Mouse (Mus musculus): ENCODE measurements around the gene Klk1b3. TPM values are rescaled to one million over a fixed set of nuclear protein-coding genes. Genes with fewer than 3 reads are reported as not detected.
"Not testable (repeated sequence)": the region's sequence is repeated elsewhere in the genome, so short reads cannot be mapped to it uniquely, and the experiment has no call there.

The Klk1b3 gene
- not detected in 2 replicates for total RNA-seq (2014; rRNA removed)
- not detected in 2 replicates for polyA plus RNA-seq (2015; fragmentation: Nextera tagmentation; extraction: Ambion mirVana)

DNA sequence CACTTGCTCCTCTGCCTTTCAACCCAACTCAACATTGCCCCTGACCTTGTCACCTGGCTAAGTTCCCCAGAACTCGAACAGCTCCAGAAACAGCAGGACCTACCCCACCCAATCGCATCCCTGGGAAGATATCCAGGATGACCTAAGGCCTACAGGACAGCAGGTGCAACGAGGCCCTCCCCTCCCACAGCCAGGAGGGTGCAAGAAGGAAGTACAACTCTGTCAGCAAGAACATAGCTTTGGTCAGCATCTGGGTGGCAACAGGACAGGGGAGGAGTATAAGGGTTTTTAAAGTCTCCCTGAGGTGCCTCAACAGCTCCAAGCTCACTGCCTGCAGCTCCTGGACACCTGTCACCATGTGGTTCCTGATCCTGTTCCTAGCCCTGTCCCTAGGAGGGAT is at the start of gene Klk1b3:
Gene Klk1b3 (plus strand): TSS at position 301 of the 400 bp plus-strand sequence.
- no peak for ATAC-seq (ENCODE audit: low FRiP score)
- 59% methylated on average over 3 of the region's 3 CpGs for WGBS
- Histone ChIP-seq H3K27ac (ENCODE audit: low read depth, low read length) (no peak within 1 kb of the TSS), H3K4me2 (ENCODE audit: low read depth, low read length, poor library complexity, severe bottlenecking) (no peak within 1 kb of the TSS), H3K27me3 (ENCODE audit: insufficient read depth, low read length) (no peaks in the 10 kb centered on the region), H3K9ac (replicated peaks; ENCODE audit: low read length, poor library complexity, severe bottlenecking) (no peak within 1 kb of the TSS), H3K4me3 (ENCODE audit: low read depth, low read length) (no peak within 1 kb of the TSS), H3K4me1 (ENCODE audit: insufficient read depth, low read length) (no peaks in the 10 kb centered on the region), H3K36me3 (ENCODE audit: insufficient read depth, low read length) (no peaks in the 10 kb centered on the region), H3K9me3 (ENCODE audit: low read length) (no peaks in the 10 kb centered on the region)
- DNase-seq (ENCODE audit: low spot score) = no peak
- TF ChIP-seq CTCF (IDR thresholded peaks at IDR 0.05) = no peak

- Histone ChIP-seq H3K4me2 (ENCODE audit: low read depth, low read length, poor library complexity, severe bottlenecking) (no peak overlapping the region), H3K27ac (ENCODE audit: low read depth, low read length) (no peak overlapping the region), H3K4me3 (ENCODE audit: low read depth, low read length) (no peak overlapping the region), H3K27me3 (ENCODE audit: insufficient read depth, low read length) (no peaks in the 10 kb centered on the region), H3K4me1 (ENCODE audit: insufficient read depth, low read length) (no peaks in the 10 kb centered on the region), H3K9me3 (ENCODE audit: low read length) (no peaks in the 10 kb centered on the region), H3K36me3 (ENCODE audit: insufficient read depth, low read length) (no peaks in the 10 kb centered on the region), H3K9ac (replicated peaks; ENCODE audit: low read length, poor library complexity, severe bottlenecking) (no peak overlapping the region)
- 42% methylated on average over 9 of the region's 9 CpGs for WGBS
- ATAC-seq (ENCODE audit: low FRiP score) (no peak), DNase-seq (ENCODE audit: low spot score) (no peak)
- no peak for TF ChIP-seq CTCF (IDR thresholded peaks at IDR 0.05)
Measured at GRCm38 (mm10) chr7:44179299-44180045, 18.5 kb upstream of the Klk1b3 start.

GRCm38 (mm10) chr7:44186516-44186915 is 11.5 kb upstream of the Klk1b3 start:
- DNase-seq (ENCODE audit: low spot score); H3K4me1 ChIP-seq (ENCODE audit: insufficient read depth, low read length); H3K27me3 ChIP-seq (ENCODE audit: insufficient read depth, low read length); H3K9ac ChIP-seq (replicated peaks; ENCODE audit: low read length, poor library complexity, severe bottlenecking); H3K36me3 ChIP-seq (ENCODE audit: insufficient read depth, low read length); H3K27ac ChIP-seq (ENCODE audit: low read depth, low read length); ATAC-seq (ENCODE audit: low FRiP score); H3K4me3 ChIP-seq (ENCODE audit: low read depth, low read length); H3K4me2 ChIP-seq (ENCODE audit: low read depth, low read length, poor library complexity, severe bottlenecking); H3K9me3 ChIP-seq (ENCODE audit: low read length): not testable (repeated sequence)
- WGBS = 77% methylated on average over 8 of the region's 8 CpGs

- H3K27ac ChIP-seq (ENCODE audit: low read depth, low read length); ATAC-seq (ENCODE audit: low FRiP score); DNase-seq (ENCODE audit: low spot score); H3K4me3 ChIP-seq (ENCODE audit: low read depth, low read length); H3K36me3 ChIP-seq (ENCODE audit: insufficient read depth, low read length); H3K27me3 ChIP-seq (ENCODE audit: insufficient read depth, low read length); H3K4me1 ChIP-seq (ENCODE audit: insufficient read depth, low read length); H3K4me2 ChIP-seq (ENCODE audit: low read depth, low read length, poor library complexity, severe bottlenecking); H3K9me3 ChIP-seq (ENCODE audit: low read length); H3K9ac ChIP-seq (replicated peaks; ENCODE audit: low read length, poor library complexity, severe bottlenecking): not testable (repeated sequence)
Measured at GRCm38 (mm10) chr7:44187936-44188335, 10.1 kb upstream of the Klk1b3 start, which contains the start of gene Klk1b24. Gene Klk1b24 (plus strand): TSS chr7:44188236.

- not testable (repeated sequence) for H3K9me3 ChIP-seq (ENCODE audit: low read length); H3K4me1 ChIP-seq (ENCODE audit: insufficient read depth, low read length); DNase-seq (ENCODE audit: low spot score); H3K9ac ChIP-seq (replicated peaks; ENCODE audit: low read length, poor library complexity, severe bottlenecking); H3K27ac ChIP-seq (ENCODE audit: low read depth, low read length); ATAC-seq (ENCODE audit: low FRiP score); H3K4me3 ChIP-seq (ENCODE audit: low read depth, low read length); H3K27me3 ChIP-seq (ENCODE audit: insufficient read depth, low read length); H3K36me3 ChIP-seq (ENCODE audit: insufficient read depth, low read length); H3K4me2 ChIP-seq (ENCODE audit: low read depth, low read length, poor library complexity, severe bottlenecking)
- WGBS = 93% methylated on average over 1 of the region's 1 CpGs
Measured at GRCm38 (mm10) chr7:44193466-44193865, 4.5 kb upstream of the Klk1b3 start.

GRCm38 (mm10) chr7:44207135-44207534 is 9.1 kb downstream of the Klk1b3 start, which contains the start of gene Klk1b4:
Gene Klk1b4 (plus strand): TSS chr7:44207435.
- not testable (repeated sequence) for DNase-seq (ENCODE audit: low spot score); H3K4me2 ChIP-seq (ENCODE audit: low read depth, low read length, poor library complexity, severe bottlenecking); H3K9me3 ChIP-seq (ENCODE audit: low read length); ATAC-seq (ENCODE audit: low FRiP score); H3K36me3 ChIP-seq (ENCODE audit: insufficient read depth, low read length); H3K4me3 ChIP-seq (ENCODE audit: low read depth, low read length); H3K4me1 ChIP-seq (ENCODE audit: insufficient read depth, low read length); H3K27me3 ChIP-seq (ENCODE audit: insufficient read depth, low read length); H3K27ac ChIP-seq (ENCODE audit: low read depth, low read length); H3K9ac ChIP-seq (replicated peaks; ENCODE audit: low read length, poor library complexity, severe bottlenecking)
- WGBS = 53% methylated on average over 3 of the region's 3 CpGs
